Mouse (Mus musculus) adrenal gland, postnatal 10 days (tissue): ENCODE results near the gene Sytl1. TPM values are rescaled to one million over a fixed set of nuclear protein-coding genes. Genes with fewer than 3 reads are reported as not detected.

ENCODE experiments used
- DNase-seq: peaks from one replicate; pipeline ENCODE4 v3.0.0; 2021; ENCODE audit warnings: mixed read lengths
- total RNA-seq, 2 experiments: library from RNA; stranded (reverse); gene quantifications; 2 replicates each; pipeline ENCODE4 v1.2.3; 2021

The Sytl1 gene
- total RNA-seq, 2 experiments from 2014 or later, result 5.2 to 6.3 TPM

DNA sequence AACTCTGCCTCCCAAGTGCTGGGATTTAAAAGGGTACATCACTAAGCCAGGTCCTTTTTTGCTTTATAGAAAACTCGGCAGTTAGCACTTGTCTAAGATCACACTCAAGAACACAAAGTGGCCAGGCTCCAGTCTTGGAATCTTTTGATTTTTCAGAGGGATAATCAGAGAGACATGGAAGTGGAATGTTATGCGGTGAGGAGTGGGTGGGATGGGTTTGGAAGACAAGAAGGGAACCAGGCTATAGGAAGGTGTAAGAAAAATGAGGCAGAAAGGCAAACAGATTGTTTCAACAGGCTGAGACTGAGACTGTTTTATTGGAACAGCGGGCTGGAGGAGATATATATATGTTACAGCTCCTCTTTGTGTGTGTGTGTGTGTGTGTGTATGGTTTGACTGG lies 15.6 kb upstream of the Sytl1 start:
- DNase-seq, result no peak

DNA sequence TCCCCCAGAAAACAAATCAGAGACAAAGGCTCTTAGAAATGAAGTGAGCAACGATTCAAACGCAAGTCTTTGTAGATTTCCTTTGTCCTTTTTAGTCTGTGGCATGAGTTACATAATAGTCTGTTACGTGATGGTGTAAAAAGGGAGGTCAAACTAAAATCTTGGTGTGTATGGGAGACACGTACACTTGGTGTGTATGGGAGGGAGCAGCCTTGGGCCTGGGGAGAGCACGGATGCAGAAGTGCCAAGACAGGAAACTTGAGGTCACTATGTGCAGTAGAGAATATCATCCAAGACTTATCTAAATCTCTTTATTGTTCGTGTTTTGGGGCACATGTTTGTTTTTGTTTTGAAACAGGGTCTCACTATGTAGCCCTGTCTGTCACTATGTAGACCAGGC lies 15.2 kb upstream of the Sytl1 start:
- no peak for DNase-seq

- DNase-seq, result peak; percentile 97
Observed at GRCm38 (mm10) chr4:133277104-133278026, 14.5 kb upstream of the Sytl1 start, which contains the start of gene Tmem222. Tmem222 (minus strand) TSS chr4:133277792.

GRCm38 (mm10) chr4:133270929-133271328 lies 8.0 kb upstream of the Sytl1 start:
- no peak for DNase-seq

DNA sequence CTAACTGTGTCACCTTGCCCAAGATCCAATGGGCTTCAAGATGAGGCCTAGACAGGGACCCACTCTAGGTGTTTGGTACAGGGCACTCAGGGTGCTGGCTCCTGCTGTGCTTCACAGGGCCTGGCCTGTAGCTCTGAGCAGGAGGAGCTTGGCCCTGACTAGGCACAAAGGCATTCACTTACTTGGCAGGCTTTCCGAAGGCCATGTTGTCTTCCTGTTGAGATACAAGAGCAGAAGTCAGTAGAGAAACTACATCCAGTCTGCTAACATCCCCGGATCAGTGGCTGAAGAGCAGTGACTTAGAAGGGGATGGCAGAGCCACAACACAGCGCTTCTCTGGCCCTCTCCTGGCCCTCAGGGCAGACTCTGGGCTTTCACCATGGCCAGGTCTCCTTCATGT lies 6.7 kb upstream of the Sytl1 start:
- DNase-seq, result peak; percentile 79

- no peak for DNase-seq
Observed at GRCm38 (mm10) chr4:133268931-133269330, 6.0 kb upstream of the Sytl1 start.

- peak; percentile 55 for DNase-seq
Observed at GRCm38 (mm10) chr4:133266248-133266880, 3.5 kb upstream of the Sytl1 start.

GRCm38 (mm10) chr4:133265759-133266158 lies 2.8 kb upstream of the Sytl1 start:
- no peak for DNase-seq

- DNase-seq, result peak; percentile 63
Observed at GRCm38 (mm10) chr4:133265297-133265696, 2.4 kb upstream of the Sytl1 start.

GRCm38 (mm10) chr4:133264559-133264958 lies 1.6 kb upstream of the Sytl1 start:
- DNase-seq, result no peak

DNA sequence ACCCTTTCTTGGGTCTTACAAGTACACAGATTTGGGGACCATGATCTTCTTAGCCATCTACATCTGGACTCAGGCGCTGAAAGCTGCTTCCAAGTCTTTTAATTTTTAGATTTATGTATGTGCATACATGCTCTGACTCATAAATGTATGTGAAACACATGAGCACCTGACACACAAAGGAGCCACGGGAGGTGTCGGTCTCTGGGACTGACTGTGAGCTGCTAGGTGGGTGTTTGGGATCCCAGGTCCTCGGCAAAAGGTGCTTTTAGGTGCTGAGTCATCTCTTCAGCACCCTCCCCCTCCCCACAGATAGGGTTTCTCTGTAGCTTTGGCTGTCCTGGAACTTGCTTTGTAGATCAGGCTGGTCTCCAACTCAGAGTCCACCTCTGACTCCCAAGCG lies 843 bp upstream of the Sytl1 start:
- DNase-seq, result no peak

DNA sequence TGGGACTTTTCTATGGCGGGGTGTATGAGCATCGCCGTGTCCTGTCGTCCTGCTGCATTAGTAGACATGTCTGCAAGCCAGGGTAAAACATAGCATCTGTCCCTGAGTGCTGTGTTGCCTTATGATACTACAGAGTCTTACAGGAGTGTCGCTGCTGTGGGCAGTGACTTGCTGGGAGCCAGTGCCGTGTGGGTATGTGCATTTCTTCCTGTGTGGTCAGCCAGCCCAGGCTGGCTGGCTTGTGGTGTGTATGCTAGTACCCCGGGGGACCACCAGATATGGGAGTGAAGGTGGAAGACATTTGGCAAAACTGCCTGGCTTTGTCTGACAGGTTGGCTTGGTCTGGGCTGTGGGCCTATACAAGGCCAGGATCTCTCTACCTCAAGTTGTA lies 543 bp downstream of the Sytl1 start:
- DNase-seq, result no peak

DNA sequence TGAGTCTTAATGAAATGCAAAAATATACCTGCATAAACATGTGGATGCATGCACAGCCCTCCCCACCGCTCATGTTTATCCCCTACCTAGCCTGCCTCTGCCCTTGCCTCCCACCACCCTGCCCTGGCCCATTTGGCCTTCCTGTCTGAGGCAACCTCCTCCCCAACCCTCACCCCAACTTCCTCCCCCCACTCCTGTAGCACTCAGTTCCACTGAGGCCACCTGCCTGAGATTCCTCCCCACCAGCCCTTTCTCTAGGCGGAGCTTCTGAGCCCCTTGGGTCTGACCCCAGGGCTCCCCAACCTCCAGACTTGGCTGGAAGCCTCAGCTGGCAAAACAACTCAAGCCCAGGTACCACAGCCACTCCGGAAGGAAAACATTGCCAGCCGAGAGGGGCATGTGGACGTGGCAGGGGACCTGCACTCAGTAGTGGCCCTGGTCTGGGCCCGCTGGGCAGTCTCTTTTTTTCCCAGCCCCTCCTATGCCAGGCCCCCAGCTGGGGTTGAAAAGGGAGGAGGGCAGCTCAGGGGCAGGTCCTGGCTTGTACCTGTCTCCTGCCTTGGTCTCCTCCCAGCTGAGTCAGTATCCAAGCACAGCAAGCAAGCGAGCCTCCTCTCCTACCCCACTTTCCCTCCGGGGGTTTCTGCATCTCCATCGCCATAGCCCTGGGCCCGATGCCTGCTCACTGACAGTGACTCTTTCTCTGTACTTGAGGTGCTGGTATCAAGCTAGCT lies 1.1 kb downstream of the Sytl1 start:
- no peak for DNase-seq

- DNase-seq, result no peak
Observed at GRCm38 (mm10) chr4:133257798-133258408, 5.0 kb downstream of the Sytl1 start.

DNA sequence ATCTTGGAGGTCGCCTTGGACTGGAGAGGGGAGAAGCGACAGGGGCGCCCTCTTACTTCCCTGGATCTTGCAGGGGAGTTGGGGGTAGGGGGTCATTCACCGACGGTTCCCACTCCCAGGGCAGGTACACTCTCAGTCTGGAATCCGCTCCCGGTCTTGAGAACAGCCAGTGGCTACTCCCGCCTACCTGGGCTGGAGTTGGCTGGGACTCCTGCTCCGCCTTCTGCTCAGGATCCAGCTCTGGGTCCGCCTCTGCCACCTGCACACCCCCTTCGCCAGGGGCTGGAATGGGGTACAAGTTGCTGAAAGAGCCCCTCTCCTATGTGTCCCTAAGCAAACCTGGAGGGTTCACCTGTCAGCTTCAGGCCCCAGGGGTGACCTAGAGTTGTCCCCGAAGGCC lies 5.7 kb downstream of the Sytl1 start:
- peak; percentile 46 for DNase-seq

DNA sequence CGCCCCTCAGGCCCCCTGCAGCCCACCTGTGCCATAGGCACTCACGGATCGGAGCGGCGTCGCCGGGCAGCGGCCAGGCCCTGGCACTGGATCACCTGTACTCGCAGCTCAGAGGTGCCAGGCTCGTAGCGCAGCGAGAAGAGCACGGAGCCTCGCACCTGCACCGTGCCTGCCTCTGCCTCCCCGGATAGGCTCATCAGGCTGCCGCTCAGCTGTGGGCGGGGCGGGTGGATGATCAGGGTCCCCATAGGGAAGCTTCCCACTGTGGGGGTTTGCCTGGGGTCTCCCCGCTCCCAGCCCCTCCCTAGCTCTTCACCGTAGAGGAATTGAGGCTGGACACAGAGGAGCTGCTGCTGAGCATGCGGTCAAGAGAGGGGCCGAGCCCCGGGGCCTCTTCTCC lies 6.1 kb downstream of the Sytl1 start:
- DNase-seq, result no peak

GRCm38 (mm10) chr4:133255392-133255791 lies 7.5 kb downstream of the Sytl1 start:
- no peak for DNase-seq

DNA sequence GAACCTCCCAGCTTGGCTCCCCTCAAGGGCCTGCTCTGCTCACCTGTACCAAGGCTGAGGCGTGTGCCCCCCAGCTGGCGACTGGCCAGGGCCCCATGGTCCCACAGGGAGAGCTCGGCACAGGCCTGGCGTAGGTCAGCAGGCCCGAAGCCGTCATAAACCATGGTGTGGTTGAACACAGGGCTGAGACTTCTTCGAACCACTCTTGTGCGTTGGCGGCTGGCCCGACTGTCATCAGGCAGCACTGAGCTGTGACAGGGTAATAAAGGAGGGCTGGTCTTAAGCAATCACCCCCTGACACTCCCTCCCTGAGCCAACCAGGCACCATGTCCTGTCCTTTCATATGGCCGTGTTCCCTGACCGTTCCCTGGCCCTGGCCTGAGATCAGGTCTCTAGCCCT lies 9.5 kb downstream of the Sytl1 start:
- peak; percentile 53 for DNase-seq

DNA sequence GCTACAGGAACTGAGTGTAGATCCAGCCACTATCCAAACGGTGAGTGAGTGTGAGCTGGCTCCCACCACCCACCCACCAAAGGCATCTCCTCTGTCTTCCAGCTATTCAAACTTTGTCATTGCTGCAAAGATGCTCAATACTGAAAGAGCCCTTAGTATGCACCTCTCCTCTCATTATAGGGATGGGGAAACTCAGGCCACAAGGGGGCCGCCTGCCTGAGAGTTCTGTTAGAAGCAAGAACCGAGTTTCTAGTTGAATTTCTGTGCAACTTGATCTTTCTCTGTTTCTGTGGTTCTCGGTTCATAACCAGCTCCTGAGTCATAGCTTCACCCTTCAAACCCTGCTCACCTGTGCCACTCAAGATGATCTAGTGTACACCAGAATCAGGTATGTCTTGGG lies 10.8 kb downstream of the Sytl1 start:
- DNase-seq, result no peak

GRCm38 (mm10) chr4:133251214-133251613 lies 11.7 kb downstream of the Sytl1 start:
- DNase-seq, result no peak

DNA sequence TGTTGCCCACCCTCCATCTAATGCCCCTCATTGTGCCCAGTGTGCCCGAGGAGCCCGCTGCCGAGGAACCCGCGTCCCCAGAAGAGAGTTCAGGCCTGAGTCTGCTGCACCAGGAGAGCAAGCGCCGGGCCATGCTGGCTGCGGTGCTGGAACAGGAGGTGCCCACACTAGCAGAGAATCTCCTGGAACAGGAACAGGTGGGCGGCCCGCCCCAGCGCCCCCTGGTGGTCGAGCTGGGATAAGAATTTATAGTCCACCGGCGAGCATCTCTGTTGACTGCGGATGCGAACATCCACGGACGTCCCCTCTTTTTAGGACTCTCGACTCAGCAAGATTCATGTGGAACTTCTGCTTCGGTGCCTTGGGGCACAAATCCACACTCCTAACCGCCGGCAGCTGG lies 12.3 kb downstream of the Sytl1 start:
- peak; percentile 90 for DNase-seq

DNA sequence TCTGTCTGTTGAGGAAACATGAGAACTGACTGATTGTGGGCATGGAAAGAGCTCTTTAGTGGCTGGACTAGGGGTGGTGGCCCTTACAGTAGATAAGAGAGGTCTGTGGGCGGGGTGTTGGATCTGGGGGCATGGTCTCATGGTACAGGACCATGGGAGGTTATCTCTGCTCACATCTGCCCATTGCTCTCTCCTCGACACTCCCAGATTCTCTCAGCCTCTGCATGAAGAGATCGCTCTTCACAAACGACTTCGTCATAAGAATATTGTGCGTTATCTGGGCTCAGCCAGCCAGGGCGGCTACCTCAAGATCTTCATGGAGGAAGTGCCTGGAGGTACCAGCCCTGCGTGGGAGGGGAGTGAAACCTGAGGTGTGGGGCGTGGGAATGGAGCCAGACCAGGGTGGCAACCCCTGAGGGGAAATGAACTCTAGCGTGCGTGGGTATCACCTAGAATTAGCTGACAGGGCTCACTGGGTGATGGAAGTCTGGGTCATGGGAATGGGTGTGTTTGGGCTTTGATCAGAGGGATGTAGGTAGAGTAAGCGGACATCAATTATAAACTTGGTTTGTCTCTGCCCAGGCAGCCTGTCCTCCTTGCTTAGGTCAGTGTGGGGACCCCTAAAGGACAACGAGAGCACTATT lies 15.0 kb downstream of the Sytl1 start:
- no peak for DNase-seq
